Mouse (Mus musculus) liver, adult 2 months (tissue): ENCODE measurements at regions not wholly inside any gene's neighbourhood (a gene's known extent, or its start where the extent isn't known, plus 50 kb on each side); places are given as distances from the start of the nearest gene placed in this dataset.

Source experiments
- DNase-seq: peaks from one replicate; pipeline ENCODE4 v3.0.0-alpha.2; 2011; ENCODE audit warnings: low read depth, low spot score; ENCODE audit errors: extremely low read depth
- H3K27ac ChIP-seq: fragments of 200-500 bp; replicated peaks from 2 replicates; pipeline ENCODE4 v1.5.1; 2012; ENCODE audit warnings: low read depth, mild to moderate bottlenecking, control low read depth, inconsistent platforms, low read length; ENCODE audit not compliant: insufficient read depth
- H3K27me3 ChIP-seq: fragments of 200-500 bp; 2 replicates; pipeline ENCODE4 v1.6.1; 2012; ENCODE audit warnings: mild to moderate bottlenecking, moderate library complexity, low read length, inconsistent platforms; ENCODE audit not compliant: control insufficient read depth, insufficient read depth
- H3K36me3 ChIP-seq: fragments of 200-500 bp; 2 replicates; pipeline ENCODE4 v1.6.1; 2012; ENCODE audit warnings: low read length, inconsistent platforms; ENCODE audit not compliant: control insufficient read depth, insufficient read depth
- H3K4me1 ChIP-seq: fragments of 200-500 bp; 2 replicates; pipeline ENCODE4 v1.6.1; 2011; ENCODE audit warnings: low read length; ENCODE audit not compliant: control insufficient read depth, insufficient read depth
- H3K4me3 ChIP-seq: fragments of 200-500 bp; 2 replicates; pipeline ENCODE4 v1.5.1; 2011; ENCODE audit warnings: low read depth, mild to moderate bottlenecking, control low read depth, low read length, moderate library complexity; ENCODE audit not compliant: insufficient read depth
- H3K79me2 ChIP-seq: fragments of 200-500 bp; 2 replicates; pipeline ENCODE4 v1.6.1; 2012; ENCODE audit warnings: inconsistent platforms, mild to moderate bottlenecking, low read length, moderate library complexity; ENCODE audit not compliant: control insufficient read depth, insufficient read depth
- H3K9ac ChIP-seq: fragments of 200-500 bp; 2 replicates; pipeline ENCODE4 v1.6.1; 2012; ENCODE audit warnings: low read depth, mild to moderate bottlenecking, control low read depth, inconsistent platforms, low read length
- CTCF ChIP-seq: fragments of 200-500 bp; IDR thresholded peaks from 2 replicates; pipeline ENCODE4 v1.5.1; 2011; ENCODE audit warnings: low read depth, low read length, control low read depth
- POLR2A ChIP-seq: fragments of 200-500 bp; IDR thresholded peaks from 2 replicates; pipeline ENCODE4 v1.6.1; 2011; ENCODE audit warnings: low read length, control low read depth; ENCODE audit not compliant: insufficient read depth; ENCODE audit errors: extremely low read depth
- WGBS: fragments of 180-500 bp; shearing (Covaris S2); methylation state at CpG from one replicate; pipeline ENCODE4 v1.1.7; 2018; 5-methylcytosine and 5-hydroxymethylcytosine counted together

- Histone ChIP-seq H3K27me3 (no peaks in the 10 kb centered on the region), H3K79me2 (no peaks in the 10 kb centered on the region), H3K36me3 (no peaks in the 10 kb centered on the region), H3K4me3 (no peak overlapping the region), H3K27ac (no peak overlapping the region), H3K9ac (no peak overlapping the region), H3K4me1 (peaks cover 7% of the 10 kb centered on the region; the same call in 1 of the 2 replicates)
- whole genome bisulfite sequencing, result 39% methylated on average over 8 of the region's 8 CpGs
- no peak for DNase-seq
- TF ChIP-seq POLR2A (no peak), CTCF (no peak)
These were observed 50.9 kb upstream of the Glrp1 start for GRCm38 (mm10) chr1:88560771-88561170.
